ENCODE assay signal across 14 mouse cellular contexts in genomic region chrX:99336616-99337553, GRCm38 (mm10).
DNase-seq lines count a peak whose midpoint lies in the region; ATAC-seq and TF ChIP-seq lines count a peak whose summit lies in the region.
"Had no signal": no experiment of that assay in that cellular context is flagged by ENCODE, and none has a peak within 500 bp of the region (broad histone marks: within the 10 kb centered on the region; RNA-seq: fewer than 3 reads in every experiment).

No protein-coding gene starts in this region.

- H3K4me3 ChIP-seq in kidney, embryonic 16.5 days (ENCODE audit: low read length), result no peak overlapping the region
- H3K4me3 ChIP-seq in kidney, adult 2 months (ENCODE audit: insufficient read depth, low read depth, low read length), result no peak overlapping the region
- H3K4me3 ChIP-seq in midbrain, embryonic 13.5 days (replicated peaks), result no peak overlapping the region
- H3K4me3 ChIP-seq in midbrain, embryonic 14.5 days (replicated peaks; ENCODE audit: low read depth, low read length), result no peak overlapping the region
- H3K4me3 ChIP-seq in midbrain, embryonic 15.5 days, result no peak overlapping the region
- H3K4me3 ChIP-seq: heart, adult 2 months; intestine, embryonic 15.5 days had no signal

- peak; percentile 50 for DNase-seq in embryo, embryonic 10 days (ENCODE audit: low spot score)
- DNase-seq in embryo, embryonic 9.5 days (ENCODE audit: extremely low spot score), result no peak
- DNase-seq in kidney, adult 2 months, result no peak
- no peak for DNase-seq in midbrain, embryonic 14.5 days
- DNase-seq in layer of hippocampus, postnatal 10 days (ENCODE audit: low spot score in 2 of 2), result no peak
- DNase-seq: cerebellum, adult 11 months; cerebellum, postnatal 36 days; liver, postnatal 0 days; thymus, postnatal 36 days had no signal

- H3K4me2 ChIP-seq in kidney, embryonic 16.5 days (replicated peaks; ENCODE audit: low read depth, low read length), result no peak overlapping the region
- H3K4me2 ChIP-seq in midbrain, embryonic 13.5 days (replicated peaks), result no peak overlapping the region
- H3K4me2 ChIP-seq in midbrain, embryonic 14.5 days (ENCODE audit: low read length), result no peak overlapping the region
- no peak overlapping the region for H3K4me2 ChIP-seq in midbrain, embryonic 15.5 days
- H3K4me2 ChIP-seq: intestine, embryonic 15.5 days had no signal

- 41% methylated on average over 8 of the region's 8 CpGs for WGBS in kidney, embryonic 16.5 days
- 72% methylated on average over 8 of the region's 8 CpGs for WGBS in kidney, adult 2 months
- 57% methylated on average over 8 of the region's 8 CpGs for WGBS in midbrain, embryonic 13.5 days
- WGBS in midbrain, embryonic 14.5 days, result 43% methylated on average over 8 of the region's 8 CpGs
- 47% methylated on average over 8 of the region's 8 CpGs for WGBS in midbrain, embryonic 15.5 days

- H3K36me3 ChIP-seq in kidney, embryonic 16.5 days (ENCODE audit: insufficient read depth, low read length), result no peaks in the 10 kb centered on the region
- H3K36me3 ChIP-seq in kidney, adult 2 months (ENCODE audit: control insufficient read depth, insufficient read depth, low read length), result no peaks in the 10 kb centered on the region
- no peaks in the 10 kb centered on the region for H3K36me3 ChIP-seq in midbrain, embryonic 13.5 days
- H3K36me3 ChIP-seq in midbrain, embryonic 14.5 days (ENCODE audit: control insufficient read depth, insufficient read depth, low read length), result no peaks in the 10 kb centered on the region
- H3K36me3 ChIP-seq in midbrain, embryonic 15.5 days (replicated peaks), result no peaks in the 10 kb centered on the region
- H3K36me3 ChIP-seq: intestine, embryonic 15.5 days had no signal

- TF ChIP-seq POLR2A in kidney, adult 2 months (IDR thresholded peaks at IDR 0.05; ENCODE audit: low read depth, low read length), result no peak

- H3K27ac ChIP-seq in kidney, embryonic 16.5 days (ENCODE audit: low read length), result peak overlapping the region; percentile 46; the same call in 1 of the 2 replicates
- H3K27ac ChIP-seq in kidney, adult 2 months (ENCODE audit: insufficient read depth, low read depth, low read length), result no peak overlapping the region
- no peak overlapping the region for H3K27ac ChIP-seq in midbrain, embryonic 13.5 days
- H3K27ac ChIP-seq in midbrain, embryonic 14.5 days (replicated peaks; ENCODE audit: low read depth, low read length), result no peak overlapping the region
- no peak overlapping the region for H3K27ac ChIP-seq in midbrain, embryonic 15.5 days
- H3K27ac ChIP-seq: heart, adult 2 months; intestine, embryonic 15.5 days had no signal

- no peaks in the 10 kb centered on the region for H3K9me3 ChIP-seq in kidney, embryonic 16.5 days (ENCODE audit: low read length)
- H3K9me3 ChIP-seq in midbrain, embryonic 13.5 days, result no peaks in the 10 kb centered on the region
- H3K9me3 ChIP-seq in midbrain, embryonic 14.5 days (ENCODE audit: control insufficient read depth, low read length), result no peaks in the 10 kb centered on the region
- no peaks in the 10 kb centered on the region for H3K9me3 ChIP-seq in midbrain, embryonic 15.5 days
- H3K9me3 ChIP-seq: intestine, embryonic 15.5 days had no signal

- no peak overlapping the region for H3K9ac ChIP-seq in kidney, embryonic 16.5 days (replicated peaks; ENCODE audit: low read length)
- H3K9ac ChIP-seq in midbrain, embryonic 13.5 days (replicated peaks), result no peak overlapping the region
- no peak overlapping the region for H3K9ac ChIP-seq in midbrain, embryonic 14.5 days (replicated peaks; ENCODE audit: low read length)
- H3K9ac ChIP-seq in midbrain, embryonic 15.5 days, result no peak overlapping the region
- H3K9ac ChIP-seq: intestine, embryonic 15.5 days; liver, postnatal 0 days had no signal

- H3K27me3 ChIP-seq in kidney, embryonic 16.5 days (ENCODE audit: insufficient read depth, low read length), result peaks cover 8% of the 10 kb centered on the region; the same call in 1 of the 2 replicates
- no peaks in the 10 kb centered on the region for H3K27me3 ChIP-seq in kidney, adult 2 months (replicated peaks; ENCODE audit: control insufficient read depth, insufficient read depth, low read length)
- peaks cover 52% of the 10 kb centered on the region; the same call in 1 of the 2 replicates for H3K27me3 ChIP-seq in midbrain, embryonic 13.5 days
- no peaks in the 10 kb centered on the region for H3K27me3 ChIP-seq in midbrain, embryonic 14.5 days (ENCODE audit: control insufficient read depth, insufficient read depth, low read length)
- H3K27me3 ChIP-seq in midbrain, embryonic 15.5 days (replicated peaks), result peaks cover 18% of the 10 kb centered on the region; the same call in 1 of the 2 replicates
- H3K27me3 ChIP-seq: intestine, embryonic 15.5 days had no signal

- 0 out of 2 replicates have a peak, but pooled peaks cover 18% of the 10 kb centered on the region for H3K4me1 ChIP-seq in kidney, embryonic 16.5 days (ENCODE audit: insufficient read depth, low read length)
- H3K4me1 ChIP-seq in kidney, adult 2 months (ENCODE audit: control insufficient read depth, insufficient read depth, low read length), result no peaks in the 10 kb centered on the region; the same call in none of the 2 replicates
- H3K4me1 ChIP-seq in midbrain, embryonic 13.5 days (replicated peaks), result peaks cover 12% of the 10 kb centered on the region
- H3K4me1 ChIP-seq in midbrain, embryonic 14.5 days (ENCODE audit: control insufficient read depth, insufficient read depth, low read length), result no peaks in the 10 kb centered on the region
- H3K4me1 ChIP-seq in midbrain, embryonic 15.5 days, result no peaks in the 10 kb centered on the region

- peak; percentile 62 for ATAC-seq in kidney, embryonic 16.5 days (ENCODE audit: low FRiP score, low TSS enrichment)
- peak; percentile 50; the same call in 1 of the 2 replicates for ATAC-seq in midbrain, embryonic 13.5 days
- no peak for ATAC-seq in midbrain, embryonic 14.5 days (ENCODE audit: low FRiP score, low TSS enrichment)
- ATAC-seq in midbrain, embryonic 15.5 days (replicated peaks), result 0 out of 2 replicates have a peak, but pooled peaks have one; percentile 29
- ATAC-seq: liver, postnatal 0 days had no signal

- TF ChIP-seq CTCF in kidney, adult 2 months (conservative IDR thresholded peaks at IDR 0.05; ENCODE audit: insufficient read depth, insufficient read length, low read depth, low read length), result no peak
